Mouse (Mus musculus) liver, embryonic 14.5 days (tissue): ENCODE data around the gene Slc13a3.
A peak's percentile ranks its signal among the peaks of the same experiment; 100 is the strongest.

ENCODE experiments used
- CTCF ChIP-seq: IDR thresholded peaks from 2 replicates; pipeline ENCODE4 v1.5.1; 2016; ENCODE audit warnings: antibody characterized with exemption, low read depth, control low read depth
- EP300 ChIP-seq: IDR thresholded peaks from 2 replicates; pipeline ENCODE4 v1.6.1; 2016; ENCODE audit warnings: antibody characterized with exemption, low read depth

DNA sequence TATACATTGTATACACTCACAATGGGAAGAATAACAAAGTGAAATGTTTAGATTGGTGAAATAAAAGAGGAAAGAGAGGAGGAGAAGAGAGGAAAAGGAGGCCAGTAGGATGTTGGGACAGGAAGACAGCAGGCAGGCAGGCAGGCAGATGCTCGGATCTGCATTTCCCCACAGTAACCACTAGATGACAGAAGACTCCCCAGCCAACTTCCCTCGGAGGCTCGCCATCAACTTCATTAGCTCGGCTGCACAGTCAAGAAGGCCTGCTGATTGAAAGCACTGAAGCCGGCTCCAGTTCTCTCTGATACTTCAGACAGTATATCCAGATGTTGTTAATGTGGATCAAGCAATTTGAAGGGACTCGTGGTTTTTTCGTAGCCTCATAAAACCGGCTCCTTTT is 81.5 kb downstream of the Slc13a3 start:
- TF ChIP-seq CTCF, result peak; percentile 74
- no peak for TF ChIP-seq EP300
